Mouse (Mus musculus) CH12.LX (cell line): ENCODE measurements around the gene Gripap1. TPM values are rescaled to one million over a fixed set of nuclear protein-coding genes. Genes with fewer than 3 reads are reported as not detected.

ENCODE experiments used
- DNase-seq: peaks from one replicate; pipeline ENCODE4 v3.0.0-alpha.2; 2013; ENCODE audit errors: extremely low read depth
- H3K27ac ChIP-seq: 2 replicates; pipeline ENCODE4 v1.5.1; 2012; ENCODE audit warnings: low read depth, mild to moderate bottlenecking, control low read depth, moderate library complexity; ENCODE audit not compliant: insufficient read depth
- H3K27me3 ChIP-seq: replicated peaks from 2 replicates; pipeline ENCODE3; 2012; ENCODE audit warnings: inconsistent platforms
- H3K36me3 ChIP-seq, 2 experiments: replicated peaks in 1 of 2; 2 replicates each; pipeline versions ENCODE3 to v1.6.1; 2012; ENCODE audit warnings: inconsistent platforms in 1 of 2, low read length in 1 of 2, mild to moderate bottlenecking in 1 of 2, mixed read lengths in 1 of 2, moderate library complexity in 1 of 2; ENCODE audit not compliant: control insufficient read depth in 1 of 2, insufficient read depth in 1 of 2
- H3K4me1 ChIP-seq, 2 experiments: 2 replicates each; pipeline ENCODE4 v1.6.1; 2012; ENCODE audit warnings: inconsistent platforms in 1 of 2, moderate library complexity in 1 of 2; ENCODE audit not compliant: insufficient read depth in 2 of 2, control insufficient read depth in 1 of 2
- H3K4me2 ChIP-seq: 2 replicates; pipeline ENCODE4 v1.6.1; 2012; ENCODE audit warnings: low read depth, mild to moderate bottlenecking, control low read depth; ENCODE audit not compliant: poor library complexity, insufficient read depth, severe bottlenecking
- H3K4me3 ChIP-seq, 3 experiments: fragments of 150-350 bp in 1 of 3; sonication (generic) in 1 of 3; replicated peaks in 1 of 3; 2 replicates each; pipeline versions ENCODE3 to v1.5.1; 2011 to 2012; ENCODE audit warnings: low read depth in 2 of 3, low read length in 2 of 3, mild to moderate bottlenecking in 2 of 3, moderate library complexity in 2 of 3, control low read depth in 1 of 3, improper control_type of control experiment in 1 of 3, inconsistent platforms in 1 of 3, mixed read lengths in 1 of 3; ENCODE audit not compliant: poor library complexity in 1 of 3
- H3K79me2 ChIP-seq: replicated peaks from 2 replicates; pipeline ENCODE4 v1.6.1; 2012; ENCODE audit warnings: mild to moderate bottlenecking, moderate library complexity; ENCODE audit not compliant: control insufficient read depth, poor library complexity, insufficient read depth, severe bottlenecking; ENCODE audit errors: extremely low read depth
- H3K9ac ChIP-seq: 2 replicates; pipeline ENCODE4 v1.6.1; 2012; ENCODE audit warnings: low read depth, mild to moderate bottlenecking, control low read depth, moderate library complexity; ENCODE audit not compliant: insufficient read depth
- H3K9me3 ChIP-seq: replicated peaks from 2 replicates; pipeline ENCODE3; 2012; ENCODE audit warnings: low read length, inconsistent platforms, mixed read lengths
- BHLHE40 ChIP-seq: IDR thresholded peaks from 2 replicates; pipeline ENCODE4 v1.6.1; 2011; ENCODE audit warnings: mild to moderate bottlenecking, low read depth, low read length, improper control_type of control experiment
- CTCF ChIP-seq, 2 experiments: IDR thresholded peaks in 1 of 2; conservative IDR thresholded peaks in 1 of 2; 2 replicates each; pipeline ENCODE4 v1.5.1; 2011 to 2012; ENCODE audit warnings: low read depth in 2 of 2, low read length in 2 of 2, improper control_type of control experiment in 1 of 2, inconsistent platforms in 1 of 2, mild to moderate bottlenecking in 1 of 2, moderate library complexity in 1 of 2
- ELF1 ChIP-seq: IDR thresholded peaks from 2 replicates; pipeline ENCODE4 v1.6.1; 2014; ENCODE audit warnings: low read depth, mild to moderate bottlenecking, inconsistent platforms, low read length, improper control_type of control experiment
- ETS1 ChIP-seq: conservative IDR thresholded peaks from 2 replicates; pipeline ENCODE4 v1.6.1; 2012; ENCODE audit warnings: low read depth, mild to moderate bottlenecking, inconsistent platforms, low read length, improper control_type of control experiment, moderate library complexity
- GABPA ChIP-seq: IDR thresholded peaks from 2 replicates; pipeline ENCODE4 v1.6.1; 2012; ENCODE audit warnings: low read depth, low read length, improper control_type of control experiment, inconsistent platforms; ENCODE audit not compliant: insufficient replicate concordance
- HCFC1 ChIP-seq: IDR thresholded peaks from 2 replicates; pipeline ENCODE4 v1.6.1; 2012; ENCODE audit warnings: low read depth, mild to moderate bottlenecking, inconsistent platforms, low read length, improper control_type of control experiment
- MEF2A ChIP-seq: IDR thresholded peaks from 2 replicates; pipeline ENCODE4 v1.6.1; 2014; ENCODE audit warnings: low read depth, mild to moderate bottlenecking, inconsistent platforms, low read length, improper control_type of control experiment, borderline replicate concordance
- MXI1 ChIP-seq: IDR thresholded peaks from 2 replicates; pipeline ENCODE4 v1.6.1; 2011; ENCODE audit warnings: mild to moderate bottlenecking, low read depth, low read length, improper control_type of control experiment
- NRF1 ChIP-seq: IDR thresholded peaks from 2 replicates; pipeline ENCODE4 v1.6.1; 2014; ENCODE audit warnings: low read depth, mild to moderate bottlenecking, inconsistent platforms, low read length, improper control_type of control experiment, moderate library complexity
- RAD21 ChIP-seq: IDR thresholded peaks from 2 replicates; pipeline ENCODE4 v1.6.1; 2011; ENCODE audit warnings: low read depth, mild to moderate bottlenecking, low read length, improper control_type of control experiment, moderate library complexity
- SIN3A ChIP-seq: IDR thresholded peaks from 2 replicates; pipeline ENCODE4 v1.6.1; 2012; ENCODE audit warnings: low read length, improper control_type of control experiment, inconsistent platforms
- SMC3 ChIP-seq: IDR thresholded peaks from 2 replicates; pipeline ENCODE4 v1.6.1; 2011; ENCODE audit warnings: low read depth, low read length, improper control_type of control experiment
- TBP ChIP-seq: conservative IDR thresholded peaks from 2 replicates; pipeline ENCODE4 v1.6.1; 2011; ENCODE audit warnings: low read depth, low read length, improper control_type of control experiment
- TCF12 ChIP-seq: IDR thresholded peaks from 2 replicates; pipeline ENCODE4 v1.6.1; 2014; ENCODE audit warnings: low read depth, mild to moderate bottlenecking, inconsistent platforms, low read length, improper control_type of control experiment
- USF2 ChIP-seq: conservative IDR thresholded peaks from 2 replicates; pipeline ENCODE4 v1.6.1; 2011; ENCODE audit warnings: low read depth, low read length, improper control_type of control experiment
- dilution Hi-C: fragments of 300-500 bp; cut with MboI; formaldehyde crosslinking; loops from 2 replicates; pipeline ENCODE4 v1.14.3; 2020; ENCODE audit warnings: low sequenced_read_pairs; ENCODE audit not compliant: extremely low pct_unique_long_range_greater_than_20kb, extremely low pct_ligation_motif_present
- in situ Hi-C: fragments of 300-500 bp; cut with MboI; formaldehyde crosslinking; loops from 3 replicates; pipeline ENCODE4 v1.14.3; 2019; ENCODE audit warnings: low sequenced_read_pairs, low pct_ligation_motif_present, low pct_unique_long_range_greater_than_20kb, mixed read lengths
- polyA plus RNA-seq: library from polyadenylated mRNA; unstranded; fragments of >175 nt; gene quantifications from 2 replicates; pipeline ENCODE4 v1.2.1, GENCODE M21; 2012; ENCODE audit warnings: low read depth; ENCODE audit not compliant: insufficient read length
- total RNA-seq, 2 experiments: library from RNA; depleted of rRNA; stranded (reverse); fragments of 300-350 nt in 1 of 2; fragments of >200 nt in 1 of 2; gene quantifications; 2 replicates each; pipeline ENCODE4 v1.2.3; 2012 to 2014

The Gripap1 gene
- total and polyA plus RNA-seq, 3 experiments = 15.7 to 49.4 (median 25.5) TPM

DNA sequence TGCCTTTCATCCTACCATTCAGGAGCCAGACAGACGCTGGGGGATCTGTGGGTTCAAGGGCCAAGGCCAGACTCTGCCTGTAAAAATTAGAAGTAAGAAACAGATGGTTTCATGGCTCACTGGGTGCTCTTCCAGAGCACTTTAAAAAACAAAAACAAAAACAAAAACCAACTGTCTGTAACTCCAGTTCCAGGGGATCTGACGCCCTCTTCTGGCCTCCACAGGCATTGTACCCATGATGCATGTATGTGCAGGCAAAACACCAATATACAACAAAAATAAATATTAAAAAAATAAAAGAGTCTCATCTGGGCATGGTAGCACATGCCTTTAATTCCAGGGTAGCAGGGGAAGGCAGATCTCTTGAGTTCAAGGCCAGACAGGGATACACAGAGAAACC is 16.8 kb upstream of the Gripap1 start:
- Histone ChIP-seq H3K36me3 (peaks cover 49 to 75% of the 10 kb centered on the region in 2 experiments), H3K27me3 (no peaks in the 10 kb centered on the region), H3K4me3 (no peak overlapping the region), H3K27ac (no peak overlapping the region), H3K79me2 (no peaks in the 10 kb centered on the region), H3K4me2 (no peak overlapping the region), H3K4me1 (peaks cover 0 to 7% of the 10 kb centered on the region in 2 experiments; a peak in 2 of 4 replicates), H3K9ac (no peak overlapping the region), H3K9me3 (no peaks in the 10 kb centered on the region)
- in situ Hi-C loops (no loop called here), dilution Hi-C loops (no loop called here)
- no peak for DNase-seq
- TF ChIP-seq CTCF (conservative IDR thresholded peaks at IDR 0.05 in 1 of 2, IDR thresholded peaks at IDR 0.05 in 1 of 2; ENCODE audit: low read depth in 2 of 2, low read length in 2 of 2) (peak; percentile 24 to 53; a peak in 2 of 4 replicates), ELF1 (no peak), ETS1 (no peak), RAD21 (peak; percentile 6), MXI1 (no peak), SIN3A (no peak), SMC3 (no peak), USF2 (no peak)

DNA sequence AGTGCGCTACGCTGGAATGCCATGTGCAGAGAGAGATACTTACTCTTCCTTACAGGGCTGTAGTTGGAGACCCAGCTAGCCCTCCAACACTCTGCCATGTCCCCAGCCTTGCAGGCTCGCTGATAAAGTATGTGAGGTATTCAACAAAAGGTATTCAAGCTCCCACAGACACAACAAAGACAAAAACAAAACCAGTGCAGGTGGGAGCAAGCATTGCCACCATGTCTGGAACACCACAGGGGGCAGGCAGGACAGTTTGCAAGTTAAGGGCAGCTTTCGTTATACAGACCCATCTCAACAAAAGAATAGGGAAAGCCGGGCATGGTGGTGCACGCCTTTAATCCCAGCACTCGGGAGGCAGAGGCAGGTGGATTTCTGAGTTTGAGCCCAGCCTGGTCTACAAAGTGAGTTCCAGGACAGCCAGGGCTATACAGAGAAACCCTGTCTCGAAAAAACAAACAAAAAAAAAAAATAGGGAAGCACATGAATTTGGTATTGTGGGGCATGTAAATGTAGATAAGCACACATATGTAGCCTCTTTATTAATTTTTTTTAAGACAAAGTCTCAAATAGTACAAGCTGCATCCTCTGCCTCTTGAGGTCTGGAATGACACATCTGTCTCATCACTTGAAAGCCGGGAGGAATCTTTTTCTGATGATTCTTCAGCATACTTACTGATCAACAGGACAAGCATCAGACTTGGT is 13.9 kb upstream of the Gripap1 start:
- H3K79me2 ChIP-seq = no peaks in the 10 kb centered on the region
- in situ Hi-C loops = no loop called here
- H3K9me3 ChIP-seq = no peaks in the 10 kb centered on the region
- peaks cover 0 to 7% of the 10 kb centered on the region in 2 experiments; a peak in 2 of 4 replicates for H3K4me1 ChIP-seq
- H3K36me3 ChIP-seq = peaks cover 33 to 46% of the 10 kb centered on the region in 2 experiments
- TF ChIP-seq NRF1 = no peak
- TF ChIP-seq BHLHE40 = no peak
- no peak for TF ChIP-seq MXI1
- TF ChIP-seq USF2 = no peak
- no peak for TF ChIP-seq ETS1
- TF ChIP-seq MEF2A = no peak
- TF ChIP-seq GABPA = no peak
- no peak for TF ChIP-seq TCF12
- no peak for TF ChIP-seq TBP
- no peak for TF ChIP-seq SIN3A
- TF ChIP-seq HCFC1 = no peak
- TF ChIP-seq, all 38 proteins: peak for 0
- Histone ChIP-seq H3K4me3 (no peak overlapping the region), H3K4me2 (no peak overlapping the region), H3K9ac (no peak overlapping the region), H3K27me3 (no peaks in the 10 kb centered on the region), H3K27ac (no peak overlapping the region)
- DNase-seq = no peak
- dilution Hi-C loops = no loop called here
